9 mouse cellular contexts compared by ENCODE assay signal in the genomic region with DNA sequence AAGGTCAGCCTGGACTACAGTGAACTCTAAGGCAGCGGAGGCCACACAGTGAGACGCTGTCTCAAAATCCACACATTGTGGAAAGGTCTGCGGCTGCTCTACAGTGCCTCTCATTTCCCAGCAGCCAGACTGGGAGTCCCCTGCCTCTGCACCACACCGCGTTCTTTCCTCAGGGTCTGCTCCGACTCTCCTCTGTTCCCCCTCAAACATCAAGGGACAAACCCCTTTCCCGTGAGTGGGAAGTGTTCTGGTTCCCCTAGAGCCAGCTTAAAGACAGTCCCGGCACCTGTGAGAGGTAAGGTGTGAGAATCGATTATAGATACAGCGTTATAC. TPM values are rescaled to one million over a fixed set of nuclear protein-coding genes. Genes with fewer than 3 reads are reported as not detected.
DNase-seq lines count a peak whose midpoint lies in the region; ATAC-seq and TF ChIP-seq lines count a peak whose summit lies in the region.
"Had no signal": no experiment of that assay in that cellular context is flagged by ENCODE, and none has a peak within 500 bp of the region (broad histone marks: within the 10 kb centered on the region; RNA-seq: fewer than 3 reads in every experiment).

No protein-coding gene starts in this region.

- no peaks in the 10 kb centered on the region for H3K36me3 ChIP-seq in kidney, adult 2 months (ENCODE audit: control insufficient read depth, insufficient read depth, low read length)
- peaks cover 29% of the 10 kb centered on the region for H3K36me3 ChIP-seq in G1E (replicated peaks)
- H3K36me3 ChIP-seq in limb, embryonic 14.5 days (ENCODE audit: control insufficient read depth, insufficient read depth, low read length) = no peaks in the 10 kb centered on the region

- H3K4me1 ChIP-seq in kidney, adult 2 months (ENCODE audit: control insufficient read depth, insufficient read depth, low read length) = peaks cover 3% of the 10 kb centered on the region; the same call in 1 of the 2 replicates
- H3K4me1 ChIP-seq in G1E (ENCODE audit: insufficient read depth, low read depth, low read length) = peaks cover 92% of the 10 kb centered on the region
- H3K4me1 ChIP-seq in limb, embryonic 14.5 days (ENCODE audit: control insufficient read depth, insufficient read depth, low read length) = peaks cover 17% of the 10 kb centered on the region

- peak overlapping the region; percentile 20; the same call in 1 of the 2 replicates for H3K4me2 ChIP-seq in limb, embryonic 14.5 days (replicated peaks; ENCODE audit: low read depth, low read length, severe bottlenecking)

- TF ChIP-seq POLR2A in kidney, adult 2 months (IDR thresholded peaks at IDR 0.05; ENCODE audit: low read depth, low read length) = no peak
- TF ChIP-seq POLR2A in limb, embryonic 14.5 days (IDR thresholded peaks at IDR 0.05; ENCODE audit: borderline replicate concordance, extremely low read depth, insufficient read depth, insufficient read length) = no peak

- no peaks in the 10 kb centered on the region for H3K27me3 ChIP-seq in kidney, adult 2 months (replicated peaks; ENCODE audit: control insufficient read depth, insufficient read depth, low read length)
- H3K27me3 ChIP-seq in G1E (ENCODE audit: insufficient read depth, low read length) = no peaks in the 10 kb centered on the region
- H3K27me3 ChIP-seq in limb, embryonic 14.5 days (ENCODE audit: control insufficient read depth, insufficient read depth, low read length) = peaks cover 2% of the 10 kb centered on the region; the same call in 1 of the 2 replicates

- DNase-seq in kidney, adult 2 months = no peak
- DNase-seq in kidney, adult 9 months = no peak
- DNase-seq in A20 (ENCODE audit: low read depth, low spot score) (peak; percentile 51), G1E (ENCODE audit: low spot score) (no peak), MN1 (ENCODE audit: low spot score) (no peak)
- no peak for DNase-seq in limb, embryonic 14.5 days (ENCODE audit: low spot score)
- DNase-seq in cerebellum, postnatal 10 days = no peak
- no peak for DNase-seq in adrenal gland, postnatal 36 days
- DNase-seq: cerebellum, adult 8-10 months had no signal

- H3K9ac ChIP-seq in limb, embryonic 14.5 days (ENCODE audit: low read depth, low read length, severe bottlenecking) = no peak overlapping the region

- no peak for TF ChIP-seq CTCF in kidney, adult 2 months (conservative IDR thresholded peaks at IDR 0.05; ENCODE audit: insufficient read depth, insufficient read length, low read depth, low read length)
- TF ChIP-seq CTCF in G1E (IDR thresholded peaks at IDR 0.05; ENCODE audit: low read depth, low read length) = no peak

- H3K4me3 ChIP-seq in kidney, adult 2 months (ENCODE audit: insufficient read depth, low read depth, low read length) = peak overlapping the region; percentile 62
- H3K4me3 ChIP-seq in G1E (ENCODE audit: low read depth, low read length) = peak overlapping the region; percentile 70
- H3K4me3 ChIP-seq in limb, embryonic 14.5 days (replicated peaks; ENCODE audit: low read length) = peak overlapping the region; percentile 9

- H3K9me3 ChIP-seq in G1E (replicated peaks) = no peaks in the 10 kb centered on the region
- H3K9me3 ChIP-seq in limb, embryonic 14.5 days (ENCODE audit: control insufficient read depth, low read length) = no peaks in the 10 kb centered on the region

- no peak for ATAC-seq in G1E (ENCODE audit: extremely low read depth, insufficient number of reproducible peaks, low FRiP score, poor library complexity, severe bottlenecking)
- ATAC-seq in limb, embryonic 14.5 days (ENCODE audit: low FRiP score, low read depth) = no peak

- 57% methylated on average over 10 of the region's 10 CpGs for WGBS in kidney, adult 2 months
- WGBS in limb, embryonic 14.5 days = 55% methylated on average over 9 of the region's 10 CpGs

- H3K27ac ChIP-seq in kidney, adult 2 months (ENCODE audit: insufficient read depth, low read depth, low read length) = peak overlapping the region; percentile 88
- no peak overlapping the region for H3K27ac ChIP-seq in limb, embryonic 14.5 days (replicated peaks; ENCODE audit: low read depth, low read length)

RNA-seq across cellular contexts. Expression of gene Abi3, which starts 0.8 kb away (rescaled TPM):
- 21.8 and 25.0 TPM in 2 replicates for polyA plus RNA-seq in kidney, adult 2 months (2012; rRNA removed)
- 22.7 and 29.2 TPM in 2 replicates for total RNA-seq in G1E (2014; fragmentation: Nextera tagmentation)
- 12.7 and 14.1 TPM in 2 replicates for total RNA-seq in G1E (2017)
- 56.9 and 79.3 TPM in 2 replicates for polyA plus RNA-seq in G1E (2012)
- polyA plus RNA-seq in limb, embryonic 14.5 days (2012; rRNA removed) = 7.8 and 11.9 TPM in 2 replicates
- 2.5 and 5.5 TPM in 2 replicates for polyA plus RNA-seq in limb, embryonic 14.5 days (2014; fragmentation: Nextera tagmentation; extraction: Ambion mirVana)
- 10 to 100 TPM; 11.3 to 19.3 TPM for total RNA-seq in adrenal gland, postnatal 36 days (2021)

RNA-seq across cellular contexts. Expression of gene Gngt2, which starts 4.4 kb away (rescaled TPM):
- 8.0 and 10.3 TPM in 2 replicates for polyA plus RNA-seq in kidney, adult 2 months (2012; rRNA removed)
- total RNA-seq in G1E (2014; fragmentation: Nextera tagmentation) (40.9 and 50.3 TPM in 2 replicates), G1E (2017) (31.0 and 33.6 TPM in 2 replicates)
- 11.8 and 15.0 TPM in 2 replicates for polyA plus RNA-seq in G1E (2012)
- 5.1 and 10.0 TPM in 2 replicates for polyA plus RNA-seq in limb, embryonic 14.5 days (2012; rRNA removed)
- polyA plus RNA-seq in limb, embryonic 14.5 days (2014; fragmentation: Nextera tagmentation; extraction: Ambion mirVana) = 12.4 and 14.0 TPM in 2 replicates
- 10 to 100 TPM; 14.3 to 30.9 TPM for total RNA-seq in adrenal gland, postnatal 36 days (2021)

RNA-seq across cellular contexts. Expression of gene Phospho1, which starts 17.2 kb away (rescaled TPM):
- polyA plus RNA-seq in kidney, adult 2 months (2012; rRNA removed) = 26.4 and 46.5 TPM in 2 replicates
- total RNA-seq in G1E (2014; fragmentation: Nextera tagmentation) (34.5 and 43.0 TPM in 2 replicates), G1E (2017) (7.0 and 7.4 TPM in 2 replicates)
- 236 and 275 TPM in 2 replicates for polyA plus RNA-seq in G1E (2012)
- 35.5 and 59.3 TPM in 2 replicates for polyA plus RNA-seq in limb, embryonic 14.5 days (2012; rRNA removed)
- polyA plus RNA-seq in limb, embryonic 14.5 days (2014; fragmentation: Nextera tagmentation; extraction: Ambion mirVana) = 2.4 and 2.5 TPM in 2 replicates
- 100 to 1,000 TPM; 119 to 160 TPM for total RNA-seq in adrenal gland, postnatal 36 days (2021)

Comparison
In these comparisons a context has a peak if more than half of its experiments do, and no peak if none do; other contexts are left out.
1. H3K4me3 ChIP-seq: peak in every context shown above with its lines; median percentile 70 in G1E; 62 in kidney, adult 2 months; 9 in limb, embryonic 14.5 days.